Mouse (Mus musculus): ENCODE measurements around the gene Hsf2bp.

Hsf2bp gene

DNA sequence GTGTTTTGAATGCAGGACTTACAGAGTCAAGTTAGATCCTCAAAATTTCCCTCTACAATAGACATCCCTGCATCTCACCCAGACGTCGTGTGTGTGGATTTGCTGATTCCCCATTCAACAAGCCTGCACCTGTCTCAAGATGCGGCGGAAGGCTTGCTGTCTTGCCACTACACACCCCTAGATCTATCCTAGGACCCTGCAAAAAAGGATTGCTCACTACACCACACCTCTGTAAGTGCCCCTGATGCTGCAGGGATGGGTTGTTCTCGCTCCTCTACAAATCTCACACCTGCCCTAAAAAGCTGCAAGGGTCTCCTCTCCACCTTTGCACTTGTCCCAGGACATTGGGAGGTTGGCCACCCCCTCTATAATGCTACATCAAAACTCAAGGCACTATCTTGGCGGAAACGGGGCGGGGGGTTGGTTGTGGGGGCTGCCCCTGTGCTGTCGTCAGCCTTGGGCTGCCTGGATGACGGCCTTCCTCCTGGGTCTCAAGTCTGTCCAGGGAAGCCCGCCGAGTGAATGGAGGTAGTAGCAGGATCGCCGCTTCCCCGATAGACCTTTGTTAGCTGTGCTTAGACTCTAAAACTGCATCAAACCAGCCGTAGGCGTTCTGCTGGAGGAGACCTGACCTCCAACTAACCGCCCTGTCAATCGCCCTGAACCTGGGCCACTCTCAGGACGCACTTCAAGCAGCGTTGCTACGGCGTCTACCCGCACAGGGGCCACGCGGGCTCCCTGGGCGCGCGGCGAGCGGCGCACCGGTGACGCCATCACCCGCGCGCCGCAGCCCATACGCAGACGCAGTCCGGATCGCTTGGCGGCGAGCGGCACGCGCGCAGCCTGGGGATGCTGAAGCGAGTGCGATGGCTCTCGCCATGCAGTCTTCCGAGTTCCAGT is at the start of gene Hsf2bp, which contains the start of gene Rrp1b:
Gene Hsf2bp (minus strand): TSS at position 741 of the 900 bp plus-strand sequence.
Gene Rrp1b (plus strand): TSS at position 492 of the 900 bp plus-strand sequence.
- DNase-seq = peak; percentile 85

DNA sequence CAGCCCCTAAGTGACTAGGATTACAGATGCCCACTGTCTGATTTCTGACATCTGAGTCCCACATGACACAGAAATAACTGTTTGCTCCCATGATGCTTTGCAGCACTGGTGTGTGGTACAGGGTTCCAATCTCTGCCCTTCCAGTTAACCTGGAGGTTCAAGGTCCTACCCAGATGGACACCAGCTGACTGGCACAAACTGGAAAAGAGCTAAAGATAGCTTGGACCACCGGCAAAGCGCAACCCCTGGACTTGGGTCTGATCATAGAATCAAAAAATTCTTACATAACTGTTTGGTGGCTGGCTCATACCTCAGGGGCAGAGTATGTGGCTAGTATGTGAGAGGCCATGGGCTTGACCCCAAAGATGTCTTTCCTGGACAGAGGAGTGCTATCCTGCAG is 47.2 kb upstream of the Hsf2bp start:
- no peak for DNase-seq

DNA sequence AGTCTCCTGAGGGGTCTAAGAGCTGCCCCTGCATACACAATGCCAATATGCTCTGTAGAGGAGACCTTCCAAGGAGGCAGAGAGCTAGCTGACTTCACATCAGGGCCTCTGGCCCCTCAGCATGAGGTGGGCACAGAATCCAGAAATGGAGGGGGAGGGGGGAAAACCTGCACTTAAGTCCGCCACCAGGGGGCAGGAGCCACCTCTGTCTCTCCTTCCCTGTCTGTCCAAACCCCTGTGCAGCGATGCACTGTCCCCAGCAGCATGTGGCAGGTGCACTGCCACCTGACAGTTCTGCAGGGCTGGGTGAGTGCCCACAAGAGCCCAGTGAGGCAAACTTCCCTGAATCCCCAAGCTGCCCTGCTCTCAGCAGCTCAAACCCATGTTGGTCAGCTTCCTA is 39.0 kb upstream of the Hsf2bp start:
- DNase-seq = peak; percentile 70

DNA sequence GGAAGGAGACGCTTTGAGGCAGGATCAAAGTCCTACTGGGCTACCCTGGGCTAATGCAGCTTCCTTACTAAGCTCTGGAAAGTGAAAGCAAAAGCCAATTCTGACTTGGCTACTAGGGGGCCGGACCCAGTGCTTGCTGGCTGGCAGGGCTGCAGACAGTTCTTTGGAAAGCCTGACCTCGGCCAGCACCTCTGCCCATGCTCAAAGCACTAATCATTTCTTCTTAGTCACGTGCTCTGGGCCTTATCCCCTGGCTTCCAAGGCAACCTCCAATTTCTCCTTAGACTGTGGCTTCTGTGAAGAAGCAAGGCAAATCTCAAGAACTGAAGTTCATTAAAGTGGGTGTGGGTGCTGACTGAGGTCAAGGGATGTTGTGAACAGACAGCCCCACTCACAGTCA is 38.5 kb upstream of the Hsf2bp start:
- no peak for DNase-seq

DNA sequence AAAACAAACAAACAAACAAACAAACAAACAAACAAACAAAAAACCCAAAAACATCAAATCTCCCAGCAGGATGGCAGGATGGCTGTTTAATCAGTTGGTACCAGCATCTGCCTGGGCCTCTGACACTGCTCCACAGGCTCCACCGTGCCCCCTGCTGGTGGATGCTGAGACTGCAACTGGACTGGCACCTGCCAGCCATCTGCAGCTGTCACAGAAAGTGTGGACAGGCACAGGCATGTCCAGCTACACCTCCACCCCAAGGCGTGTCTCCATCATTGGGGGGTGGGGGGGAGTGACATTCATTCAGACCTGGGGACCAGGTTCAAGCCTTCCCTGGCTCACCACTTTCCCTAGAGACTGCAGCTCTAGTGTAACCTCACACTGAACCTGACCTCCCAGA is 37.2 kb upstream of the Hsf2bp start:
- peak; percentile 83 for DNase-seq

DNA sequence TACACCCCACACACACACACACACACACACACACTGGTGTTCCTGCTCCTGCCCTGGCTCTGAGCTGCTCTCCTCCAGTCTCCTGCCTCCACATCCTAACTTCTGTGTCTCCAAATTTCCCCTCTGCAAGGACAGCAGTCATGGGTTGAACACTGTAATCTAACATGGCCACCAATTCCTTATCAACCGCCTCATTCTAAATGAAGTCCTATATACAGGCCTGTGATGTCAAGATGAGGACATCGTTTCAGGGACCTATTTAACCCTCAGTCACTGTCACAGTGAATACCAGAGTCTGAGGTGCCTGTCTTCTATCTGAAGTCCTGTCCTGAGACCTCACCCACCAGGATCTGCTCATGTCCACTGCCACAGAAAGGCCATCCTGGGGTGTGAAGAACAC is 32.7 kb upstream of the Hsf2bp start:
- no peak for DNase-seq

DNA sequence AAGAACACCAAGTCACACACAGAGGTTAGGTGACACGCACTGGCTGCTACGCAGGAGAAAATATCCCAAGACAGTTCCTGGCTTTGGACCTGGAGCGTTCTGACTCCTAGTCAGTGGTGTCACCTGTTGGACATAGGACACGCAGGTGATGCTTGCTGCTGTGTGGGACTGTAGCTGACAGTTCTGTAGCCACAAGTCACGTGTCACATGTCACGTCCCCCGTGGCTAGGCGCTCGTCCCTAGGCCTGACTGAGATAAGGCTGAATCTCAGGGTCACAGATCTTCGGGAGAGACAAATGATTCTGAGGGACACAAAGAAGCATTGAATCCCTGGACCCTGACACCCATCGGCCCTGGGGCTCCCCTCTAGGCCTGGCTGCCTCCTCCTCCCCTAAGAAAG is 32.2 kb upstream of the Hsf2bp start:
- DNase-seq = no peak

DNA sequence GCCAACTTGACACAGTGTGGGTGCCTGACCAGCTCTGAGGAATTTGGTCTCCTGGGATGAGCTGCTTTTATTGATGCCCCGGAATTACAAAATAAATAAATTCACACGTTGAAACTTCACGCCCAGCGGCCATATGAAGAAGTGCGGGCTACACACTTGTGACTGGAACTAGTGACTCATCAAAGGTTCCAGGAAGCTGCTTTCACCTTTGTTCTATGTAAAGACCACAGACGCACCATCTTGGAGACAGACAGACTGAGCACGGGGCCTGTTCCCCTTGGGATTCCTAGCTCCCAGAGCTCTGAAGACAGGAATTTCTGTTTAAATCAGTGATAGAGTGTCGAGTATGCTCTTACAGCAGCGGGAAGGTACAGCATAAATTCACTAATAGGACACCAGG is 31.4 kb upstream of the Hsf2bp start:
- DNase-seq = no peak

DNA sequence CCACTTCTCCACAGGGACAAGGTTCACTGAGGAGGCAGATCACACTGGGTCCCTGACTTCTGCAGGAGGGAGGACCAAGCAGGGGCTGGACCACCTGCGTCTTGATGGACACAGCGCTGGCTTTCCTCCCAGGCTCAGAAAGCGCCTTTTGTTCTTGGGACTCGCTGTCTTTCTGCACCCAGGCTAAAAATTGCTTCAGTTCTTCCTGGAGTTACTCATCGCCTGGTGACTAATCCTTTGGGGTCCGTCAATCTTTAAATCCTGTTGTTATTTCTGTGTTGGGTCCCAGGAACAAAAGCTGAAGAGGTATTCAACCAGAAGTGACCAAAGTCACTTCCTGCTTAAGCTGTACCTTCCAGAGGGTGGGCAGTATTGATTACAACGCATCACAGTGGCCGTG is 28.6 kb upstream of the Hsf2bp start:
- DNase-seq = peak; percentile 18

DNA sequence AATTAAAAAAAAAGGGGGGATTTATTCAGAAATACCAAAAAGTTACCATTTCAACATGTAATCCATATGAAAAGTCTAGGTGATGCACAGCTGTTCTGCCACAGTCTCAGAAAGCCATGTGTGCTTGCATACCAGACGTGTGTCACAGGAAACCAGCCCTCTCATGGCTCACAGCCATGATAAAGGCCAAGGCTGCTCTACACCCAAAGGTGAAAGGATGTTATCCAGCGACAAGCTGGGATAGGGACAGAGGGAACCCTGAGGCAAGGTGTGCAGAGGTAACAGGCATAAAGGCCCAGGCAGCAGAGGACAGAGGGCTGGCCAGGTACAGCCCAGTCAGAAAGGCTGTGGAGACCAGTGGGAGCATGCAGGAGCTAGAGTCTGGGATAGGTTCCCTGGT is 27.5 kb upstream of the Hsf2bp start:
- no peak for DNase-seq

DNA sequence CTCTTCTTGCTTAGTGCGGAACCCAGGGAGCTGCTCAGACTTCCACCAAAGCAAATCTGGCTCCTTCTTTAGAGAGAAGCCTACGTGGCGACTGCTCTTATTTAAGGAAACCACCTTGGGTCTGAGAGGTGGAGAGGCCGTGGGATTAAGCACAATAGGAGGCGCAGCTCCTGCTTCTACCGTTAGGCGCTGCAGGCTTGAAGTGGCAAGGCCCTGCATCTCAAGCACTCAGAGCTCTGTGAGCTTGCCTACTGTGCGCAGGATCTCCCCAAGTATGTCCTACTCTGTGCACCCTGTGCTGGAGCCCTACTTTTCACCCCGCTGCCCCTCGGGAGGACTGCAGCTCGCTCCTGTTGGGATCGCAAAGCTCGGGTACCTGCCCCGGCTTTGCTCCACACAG is 25.1 kb upstream of the Hsf2bp start:
- no peak for DNase-seq

DNA sequence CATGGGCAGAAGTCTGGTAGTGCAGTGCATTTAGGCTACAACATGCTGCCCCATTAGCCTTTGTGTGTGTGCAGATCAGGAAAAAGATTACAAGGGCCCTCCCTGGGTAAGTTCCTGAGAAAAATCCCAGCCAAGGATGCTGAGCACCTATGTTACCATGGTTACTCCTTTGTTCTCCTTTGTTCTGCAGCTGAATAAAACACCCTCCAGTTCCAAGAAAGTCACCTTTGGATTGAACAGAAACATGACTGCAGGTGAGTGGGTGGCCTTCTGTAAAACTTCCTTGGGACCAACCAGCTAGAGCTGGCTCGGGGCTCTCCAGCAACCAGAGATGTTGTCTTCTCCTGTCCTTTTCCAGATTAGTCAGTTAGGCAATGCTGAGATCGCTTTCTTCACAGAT is 22.9 kb upstream of the Hsf2bp start:
- DNase-seq = no peak

DNA sequence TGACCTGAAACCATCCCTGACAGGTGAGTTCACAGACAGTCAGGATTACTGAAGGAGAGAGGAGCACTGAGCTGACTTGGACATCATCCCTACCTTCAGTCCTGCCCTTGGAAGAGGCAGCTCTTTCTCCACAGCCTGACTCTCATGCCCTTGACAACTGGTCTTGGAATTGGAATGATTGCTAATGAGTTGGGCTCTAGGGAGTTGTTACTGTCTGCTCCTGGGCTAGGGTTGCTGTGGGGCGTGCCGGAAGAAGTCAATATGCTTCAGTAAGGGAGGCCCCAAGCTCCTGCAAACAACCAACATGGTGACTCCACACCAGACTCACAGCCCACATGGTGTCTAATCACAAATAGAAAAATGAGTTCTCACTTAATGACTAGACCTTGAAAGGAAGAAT is 21.7 kb upstream of the Hsf2bp start:
- no peak for DNase-seq

DNA sequence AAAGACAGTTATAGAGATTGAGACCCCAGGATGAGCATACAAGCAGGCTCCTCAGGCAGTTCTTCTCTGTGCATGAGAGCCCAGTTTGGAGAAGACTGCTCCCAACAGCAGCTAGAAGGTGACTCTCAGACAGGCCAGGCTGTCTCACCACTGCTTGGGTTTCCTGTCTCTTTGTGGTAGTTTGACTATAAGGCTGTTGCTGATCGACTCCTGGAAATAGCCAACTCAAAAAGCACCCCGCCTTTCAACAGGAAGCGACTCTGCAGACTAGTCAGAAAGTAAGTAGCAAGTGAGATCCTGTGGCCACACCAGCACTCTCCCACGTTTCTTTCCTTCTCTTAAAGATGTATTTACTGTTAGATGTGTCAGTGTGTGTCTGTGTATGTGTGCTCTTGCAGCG is 17.5 kb upstream of the Hsf2bp start:
- DNase-seq = no peak

DNA sequence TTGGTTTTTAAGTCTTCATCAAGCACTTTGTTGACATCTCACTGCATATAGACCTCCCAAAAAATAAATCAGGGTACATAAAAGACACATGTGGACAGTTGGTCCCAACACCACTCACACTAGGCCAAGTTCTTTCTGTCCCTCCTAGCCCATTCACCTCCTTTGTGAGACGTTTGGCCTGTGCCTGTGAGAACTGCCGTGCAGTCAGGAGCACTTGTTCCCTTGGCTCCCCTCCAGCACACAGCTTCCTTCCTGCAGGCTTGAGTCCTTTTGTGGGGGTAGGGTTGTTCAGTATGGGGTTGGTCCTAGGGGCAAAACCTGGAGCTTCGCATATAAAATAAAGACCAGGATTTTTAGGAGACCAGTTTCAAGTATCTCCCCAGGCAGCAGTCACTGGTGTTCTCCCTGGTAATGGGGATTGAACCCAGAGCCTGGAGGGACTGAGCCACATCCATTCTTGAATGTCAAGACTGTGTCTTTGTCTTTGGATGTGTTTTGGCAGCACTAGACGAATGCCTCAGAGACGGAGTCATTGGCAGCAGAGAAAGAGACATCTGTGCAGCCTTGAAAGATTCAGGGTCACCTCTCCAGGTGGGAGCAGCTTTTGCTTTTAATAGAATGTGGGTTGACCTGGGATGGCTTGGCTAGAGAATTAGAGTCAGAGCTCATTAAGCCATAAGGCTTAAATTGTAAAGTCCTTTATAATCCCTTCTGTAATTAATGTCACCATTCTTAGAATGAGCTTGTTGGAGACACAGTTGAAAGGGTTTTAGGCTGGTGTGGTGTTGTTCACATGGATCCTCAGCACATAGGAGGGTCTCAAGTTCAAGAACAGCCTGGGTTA is 16.3 kb upstream of the Hsf2bp start:
- DNase-seq = no peak

DNA sequence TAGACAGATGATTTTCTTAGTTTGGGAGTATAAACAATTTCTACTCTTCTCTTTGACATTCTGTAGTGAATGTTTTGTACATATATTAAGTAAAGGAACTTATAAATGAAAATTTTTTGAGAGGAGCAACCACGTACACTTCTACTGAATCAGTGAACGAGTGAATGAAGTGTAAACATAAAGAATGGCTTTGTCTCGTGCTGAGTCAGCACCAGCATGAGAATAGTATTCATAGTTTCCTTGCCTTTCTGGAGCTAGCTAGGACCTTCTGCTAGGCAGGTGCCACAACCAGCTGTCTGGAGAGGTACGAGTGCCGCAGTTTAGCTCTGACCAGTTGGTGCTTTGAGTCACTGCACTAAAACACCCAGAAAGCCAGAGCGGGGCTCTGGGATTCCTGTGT is 14.5 kb upstream of the Hsf2bp start:
- DNase-seq = no peak

DNA sequence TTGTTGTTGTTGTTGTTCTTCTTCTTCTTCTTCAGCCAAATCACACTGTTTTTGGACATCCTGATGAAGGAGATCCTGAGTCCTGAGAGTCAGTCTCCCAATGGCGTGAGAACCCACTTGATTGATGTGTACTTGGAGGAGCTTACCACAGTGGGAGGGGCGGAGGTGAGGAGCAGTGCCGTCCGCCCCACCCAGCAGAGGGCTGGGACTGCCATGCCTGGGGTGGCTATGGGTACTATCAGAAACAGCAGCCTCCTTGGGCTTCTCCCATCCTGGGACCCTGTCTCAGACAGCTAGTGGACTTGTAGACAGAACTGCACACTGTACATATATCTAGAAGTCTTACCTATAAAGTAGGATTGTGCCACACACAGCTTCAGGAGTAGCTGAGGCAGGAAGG is 13.8 kb upstream of the Hsf2bp start:
- no peak for DNase-seq

DNA sequence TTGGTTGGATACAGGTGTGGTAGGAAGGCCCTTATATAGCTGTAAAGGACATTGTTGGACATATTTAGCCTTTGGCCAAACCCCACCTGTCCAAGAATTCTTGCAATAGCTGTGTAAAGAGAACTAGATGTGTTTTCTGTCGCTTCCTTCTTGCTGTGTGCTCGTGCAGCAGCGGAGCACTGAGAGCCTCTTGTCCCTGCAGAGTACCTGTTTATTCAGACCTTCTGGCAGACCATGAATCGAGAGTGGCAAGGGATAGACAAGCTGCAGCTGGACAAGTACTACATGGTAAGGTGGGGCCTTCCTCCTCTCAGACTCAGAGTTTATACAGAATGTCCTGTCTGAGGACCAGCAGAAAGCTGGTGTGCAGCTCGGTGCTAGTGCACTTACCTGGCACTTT is 12.2 kb upstream of the Hsf2bp start:
- DNase-seq = no peak

DNA sequence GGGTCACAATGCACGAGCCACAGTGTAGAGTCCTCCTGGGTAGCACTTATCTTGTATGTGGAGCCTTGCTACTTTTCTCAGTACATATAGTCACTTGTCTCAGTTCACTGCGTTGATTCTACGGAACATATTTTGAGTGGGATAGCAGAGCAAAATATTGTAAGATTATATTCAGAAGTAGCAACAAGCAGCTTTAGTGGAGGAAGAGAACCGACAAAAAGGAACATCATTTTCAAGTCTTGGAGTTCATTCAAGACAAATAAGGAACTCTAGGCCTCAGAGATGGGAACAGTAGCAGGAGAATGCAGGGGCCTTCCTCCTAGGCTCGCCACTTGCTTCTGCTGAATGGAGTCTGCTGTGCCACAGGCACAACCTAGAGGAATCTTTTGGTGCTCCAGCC is 10.4 kb upstream of the Hsf2bp start:
- no peak for DNase-seq

DNA sequence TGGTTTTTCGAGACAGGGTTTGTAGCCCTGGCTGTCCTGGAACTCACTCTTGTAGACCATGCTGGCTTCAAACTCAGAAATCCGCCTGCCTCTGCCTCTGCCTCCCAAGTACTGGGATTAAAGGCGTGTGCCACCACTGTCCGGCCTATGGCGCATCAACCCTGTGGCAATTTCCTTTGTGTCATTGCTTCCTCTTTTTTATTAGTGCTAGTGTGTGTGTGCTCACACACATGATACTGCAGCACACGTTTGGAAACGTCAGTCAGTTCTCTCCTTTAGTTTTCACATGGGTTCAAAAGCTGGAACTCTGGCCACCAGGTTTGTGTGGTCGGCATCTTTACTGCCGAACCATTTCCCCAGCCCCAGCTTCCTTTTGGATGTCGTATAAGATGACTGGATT is 4.1 kb upstream of the Hsf2bp start:
- DNase-seq = no peak

DNA sequence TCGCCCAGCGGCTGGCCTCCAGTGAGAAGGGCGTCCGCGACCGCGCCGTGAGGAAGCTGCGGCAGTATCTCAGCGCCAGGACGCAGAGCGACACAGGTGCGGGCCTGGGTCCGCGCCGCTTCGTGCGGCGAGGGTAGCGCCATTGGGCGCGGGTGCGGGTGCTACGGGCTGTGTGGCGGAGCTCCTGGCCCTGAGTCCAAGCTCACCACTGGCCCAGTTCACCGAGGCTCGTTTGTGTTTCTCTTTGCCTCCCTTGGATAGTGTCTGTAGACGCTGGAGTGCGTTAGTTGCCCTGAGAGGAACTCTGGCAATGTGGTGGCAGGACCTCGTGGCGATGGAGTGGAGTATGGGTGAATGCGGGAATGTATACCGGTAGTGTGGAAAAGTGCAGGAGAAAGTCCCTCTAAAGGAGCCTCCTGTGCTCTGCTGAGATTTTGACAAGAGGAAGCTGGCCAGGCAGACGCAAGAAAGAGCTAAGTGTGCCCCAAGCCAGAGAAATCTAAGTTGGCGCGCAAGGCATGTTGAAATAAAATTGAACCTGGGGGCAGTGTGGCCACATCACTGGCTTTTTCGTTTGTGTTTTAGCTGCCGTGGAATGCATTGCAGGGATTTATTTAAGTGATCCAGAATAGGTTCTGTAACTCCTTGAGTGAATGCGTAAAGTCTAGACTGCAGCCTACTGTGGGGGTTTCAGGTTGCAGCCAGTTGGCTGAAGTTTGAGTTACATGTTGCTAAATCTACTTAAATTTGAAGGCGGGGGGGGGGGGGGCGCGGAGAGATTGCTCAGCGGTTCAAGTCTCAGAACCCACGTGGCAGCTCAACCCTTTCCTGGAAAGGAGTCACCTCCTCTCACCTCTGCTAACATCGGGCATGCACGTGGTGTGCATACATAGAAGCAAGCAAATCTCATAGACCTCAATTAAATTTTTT is 625 bp upstream of the Hsf2bp start:
- DNase-seq = no peak

DNA sequence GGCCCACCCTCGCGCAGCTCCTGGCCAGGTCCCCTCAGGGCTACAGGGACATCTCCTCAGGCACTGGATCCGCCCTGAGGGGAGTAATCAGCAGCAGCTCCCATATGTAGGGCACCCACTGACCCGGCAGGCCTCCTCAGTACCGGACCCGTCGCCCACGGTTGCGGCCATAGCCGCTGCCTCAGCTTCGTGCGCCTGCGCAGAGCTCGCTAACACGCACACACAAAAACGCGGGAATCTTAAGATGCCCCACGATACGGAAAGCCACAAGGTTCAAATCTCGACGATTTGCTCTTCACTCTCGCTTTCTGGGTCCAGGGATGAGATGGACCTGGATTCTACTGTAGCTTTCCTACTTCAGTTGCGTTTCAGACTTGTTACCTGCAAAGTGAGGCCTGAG is 1.8 kb downstream of the Hsf2bp start:
- no peak for DNase-seq

DNA sequence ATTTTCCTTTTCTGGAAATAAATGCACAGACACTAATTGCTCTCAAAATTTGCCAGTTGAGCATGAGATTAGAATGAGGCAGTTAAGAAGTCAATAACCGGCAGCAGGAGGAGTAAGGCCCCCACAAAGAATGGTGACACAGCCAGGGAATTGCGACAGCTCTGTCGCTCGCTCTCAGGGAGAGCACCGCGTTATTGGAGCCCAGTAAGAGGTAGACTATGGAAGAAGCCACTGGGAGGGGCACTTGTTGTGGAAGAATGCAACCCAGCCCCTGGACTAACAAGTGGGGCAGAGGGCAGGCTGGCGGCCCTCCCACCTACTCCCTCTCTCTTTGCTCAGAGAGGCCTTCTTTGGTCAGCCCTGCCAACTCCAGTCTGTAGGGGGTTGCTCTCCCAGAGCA is 4.5 kb downstream of the Hsf2bp start:
- DNase-seq = no peak

All from right cerebral cortex, postnatal 4 days (tissue).